Mouse (Mus musculus) frontal cortex, adult (tissue): ENCODE results near the gene Arl3.

Source experiments
- ATAC-seq: cut with Nextera tagmentation; 2 replicates; pipeline ENCODE4 v1.9.2; 2017; ENCODE audit warnings: mild to moderate bottlenecking, moderate library complexity, mixed read lengths; ENCODE audit not compliant: low TSS enrichment

The Arl3 gene

GRCm38 (mm10) chr19:46533525-46533924 lies 39.5 kb downstream of the Arl3 start:
- no peak for ATAC-seq

- ATAC-seq, result no peak
Observed at GRCm38 (mm10) chr19:46533066-46533465, 39.9 kb downstream of the Arl3 start.

- ATAC-seq, result no peak
Observed at GRCm38 (mm10) chr19:46532031-46532688, 40.8 kb downstream of the Arl3 start.

- ATAC-seq, result 0 out of 2 replicates have a peak, but pooled peaks have one; percentile 15
Observed at GRCm38 (mm10) chr19:46531071-46532030, 41.6 kb downstream of the Arl3 start.

- ATAC-seq, result no peak
Observed at GRCm38 (mm10) chr19:46530449-46530990, 42.5 kb downstream of the Arl3 start.

- no peak for ATAC-seq
Observed at GRCm38 (mm10) chr19:46529601-46530448, 43.2 kb downstream of the Arl3 start.

- ATAC-seq, result peak; percentile 35
Observed at GRCm38 (mm10) chr19:46528529-46529213, 44.3 kb downstream of the Arl3 start.

GRCm38 (mm10) chr19:46527632-46528528 lies 45.1 kb downstream of the Arl3 start:
- ATAC-seq, result 0 out of 2 replicates have a peak, but pooled peaks have one; percentile 0

GRCm38 (mm10) chr19:46525691-46526631 lies 47.0 kb downstream of the Arl3 start:
- ATAC-seq, result no peak

- ATAC-seq, result no peak
Observed at GRCm38 (mm10) chr19:46524601-46525321, 48.2 kb downstream of the Arl3 start.

- no peak for ATAC-seq
Observed at GRCm38 (mm10) chr19:46524152-46524544, 48.9 kb downstream of the Arl3 start.

- peak; percentile 80 for ATAC-seq
Observed at GRCm38 (mm10) chr19:46523480-46524151, 49.4 kb downstream of the Arl3 start.

GRCm38 (mm10) chr19:46523131-46523479 lies 49.9 kb downstream of the Arl3 start:
- ATAC-seq, result no peak

GRCm38 (mm10) chr19:46522433-46523044 lies 50.5 kb downstream of the Arl3 start:
- ATAC-seq, result no peak

GRCm38 (mm10) chr19:46521698-46522097 lies 51.3 kb downstream of the Arl3 start:
- no peak for ATAC-seq

- ATAC-seq, result no peak
Observed at GRCm38 (mm10) chr19:46518828-46519621, 54.0 kb downstream of the Arl3 start.
